Mouse (Mus musculus) embryonic fibroblast, embryonic 13.5 days (primary cell): ENCODE data around the gene Sult2a6.

Experiments
- CTCF ChIP-seq: IDR thresholded peaks from 2 replicates; pipeline ENCODE4 v1.5.1; 2011; ENCODE audit warnings: mild to moderate bottlenecking, control low read depth, low read length, moderate library complexity, borderline replicate concordance; ENCODE audit not compliant: insufficient read depth
- POLR2A ChIP-seq: IDR thresholded peaks from 2 replicates; pipeline ENCODE4 v1.6.1; 2011; ENCODE audit warnings: low read depth, mild to moderate bottlenecking, control low read depth, low read length, moderate library complexity

DNA sequence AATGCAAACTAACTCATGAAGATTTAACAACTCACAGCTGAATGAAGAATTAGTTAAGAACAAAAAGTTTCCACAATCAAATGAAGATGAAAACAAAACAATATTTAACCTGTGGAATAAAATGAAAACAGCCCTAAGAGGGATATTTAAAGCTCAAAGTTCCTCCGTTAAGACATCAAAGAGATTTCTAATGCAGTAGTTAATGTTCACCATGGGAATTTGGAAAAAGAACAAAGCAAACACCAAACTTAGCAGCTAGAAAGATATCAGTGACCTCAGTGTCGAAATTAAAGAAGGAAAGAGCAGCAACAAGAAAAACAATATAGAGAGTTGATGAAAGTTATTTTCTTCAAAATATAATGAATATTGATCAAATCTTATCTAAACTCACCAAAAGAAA lies 51.3 kb downstream of the Sult2a6 start:
- TF ChIP-seq CTCF, result no peak
- TF ChIP-seq POLR2A, result no peak
